Mouse (Mus musculus) CD4-positive, CD25-positive, alpha-beta regulatory T cell, adult 4 months (primary cell): ENCODE data around the gene Ric1. TPM values are rescaled to one million over a fixed set of nuclear protein-coding genes. Genes with fewer than 3 reads are reported as not detected.
A peak's percentile ranks its signal among the peaks of the same experiment; 100 is the strongest.
"Not testable (repeated sequence)": the region's sequence is repeated elsewhere in the genome, so short reads cannot be mapped to it uniquely, and the experiment has no call there.

Source experiments
- ATAC-seq: one replicate; pipeline ENCODE4 v1.8.0; 2017
- polyA plus RNA-seq, 2 experiments: library from polyadenylated mRNA; unstranded; fragments of 100-300 nt; shearing (Covaris generic); gene quantifications; one replicate each; pipeline ENCODE4 v1.2.1; 2017

Gene Ric1
- polyA plus RNA-seq, 2 experiments from 2014 or later = 6.3 to 12.6 TPM

DNA sequence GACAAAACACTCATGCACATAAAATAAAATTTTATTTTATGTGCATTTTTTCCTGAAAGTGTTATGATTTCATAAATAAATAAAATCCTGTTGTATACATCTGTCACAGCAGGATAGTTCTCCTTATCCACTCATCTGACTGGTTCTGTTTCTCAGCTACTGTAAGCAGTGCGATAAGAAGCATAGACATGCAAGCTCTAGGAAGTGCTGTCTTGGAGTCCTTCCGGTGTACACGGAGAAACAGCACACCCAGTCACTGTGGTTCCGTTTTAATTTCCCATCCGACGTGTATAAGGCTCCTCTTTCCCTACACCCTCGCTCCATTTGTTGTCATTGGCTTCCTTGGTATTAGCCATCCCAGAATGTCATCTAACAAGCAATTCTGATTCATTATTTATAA is 24.2 kb upstream of the Ric1 start:
- ATAC-seq = no peak

GRCm38 (mm10) chr19:29498842-29499456 is 23.1 kb upstream of the Ric1 start:
- ATAC-seq = no peak

DNA sequence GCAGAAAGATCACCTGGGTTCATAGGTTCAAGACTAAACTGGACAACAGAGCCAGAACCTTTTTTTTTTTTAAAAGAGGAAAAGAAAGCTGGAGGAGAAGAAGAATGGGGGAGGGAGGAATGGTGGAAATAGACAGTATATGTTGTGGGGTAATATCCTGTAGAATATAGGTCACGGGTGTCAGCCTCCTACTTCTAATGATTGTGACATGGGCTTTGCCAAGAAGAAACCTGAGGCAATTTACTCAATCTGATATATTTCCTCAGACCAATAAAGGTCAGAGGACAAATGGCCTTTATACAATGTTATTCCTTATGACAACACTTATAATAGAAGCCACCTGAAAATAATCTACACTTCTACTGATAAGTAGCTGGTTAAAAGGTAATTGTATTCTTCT is 21.7 kb upstream of the Ric1 start:
- no peak for ATAC-seq

DNA sequence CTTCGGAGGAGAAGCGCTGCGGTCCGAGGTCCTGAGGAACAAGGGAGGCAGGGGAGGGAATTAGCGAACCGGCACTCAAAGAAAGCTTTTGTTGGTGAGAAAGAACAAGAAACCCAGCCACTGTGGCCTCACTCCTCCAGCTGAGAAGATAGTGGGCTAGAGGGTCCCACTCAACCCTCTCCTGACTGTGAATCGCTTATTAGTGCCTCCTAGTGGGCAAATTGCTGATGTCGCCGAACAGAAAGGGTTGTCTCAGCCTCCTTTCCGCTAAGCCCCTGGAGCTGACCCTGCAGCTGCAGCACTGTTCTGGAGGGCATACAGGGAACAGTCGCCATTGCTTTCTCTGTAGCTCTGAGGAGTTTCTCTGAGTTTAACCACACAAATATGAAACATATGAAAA is 21.0 kb upstream of the Ric1 start:
- ATAC-seq = peak; percentile 76

- ATAC-seq = peak; percentile 88
Observed at GRCm38 (mm10) chr19:29501507-29501906, 20.6 kb upstream of the Ric1 start.

DNA sequence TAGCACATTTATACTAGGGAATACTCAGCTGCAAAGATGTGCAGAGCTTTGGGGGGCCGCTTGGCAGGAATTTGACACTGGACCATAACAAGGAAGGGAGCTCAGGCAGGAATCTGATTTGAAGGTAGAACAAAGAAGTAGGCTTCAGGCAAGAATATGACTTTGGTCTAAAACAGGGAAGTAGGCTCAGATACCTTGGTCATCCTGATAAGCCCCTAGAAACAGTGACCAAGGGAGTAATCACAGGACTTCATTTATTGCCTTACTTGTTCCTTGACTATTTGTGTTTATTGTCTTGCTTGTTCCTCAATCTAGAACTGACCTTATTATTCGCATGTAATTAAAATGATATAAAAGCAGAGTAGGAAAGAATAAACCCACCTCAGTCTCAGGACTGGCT is 18.0 kb upstream of the Ric1 start:
- ATAC-seq = no peak

DNA sequence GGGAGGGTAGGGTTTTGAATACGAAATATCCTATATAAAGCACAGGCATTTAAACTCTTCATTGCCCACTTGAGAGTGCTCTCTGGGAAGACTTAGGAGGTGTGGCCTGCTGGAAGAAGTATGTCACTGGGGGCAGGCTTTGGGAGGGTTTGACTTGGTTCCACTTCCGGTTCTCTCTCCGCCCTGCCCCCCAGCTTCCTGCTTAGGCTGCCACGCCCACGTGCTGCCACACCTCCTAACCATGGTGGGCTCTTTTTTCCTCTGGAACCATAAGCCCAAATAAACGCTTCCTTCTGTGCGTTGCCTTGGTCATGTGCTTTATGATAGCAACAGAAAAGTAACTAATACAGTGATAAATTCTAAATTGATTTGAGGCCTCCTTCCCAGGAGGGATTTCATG is 16.5 kb upstream of the Ric1 start:
- no peak for ATAC-seq

DNA sequence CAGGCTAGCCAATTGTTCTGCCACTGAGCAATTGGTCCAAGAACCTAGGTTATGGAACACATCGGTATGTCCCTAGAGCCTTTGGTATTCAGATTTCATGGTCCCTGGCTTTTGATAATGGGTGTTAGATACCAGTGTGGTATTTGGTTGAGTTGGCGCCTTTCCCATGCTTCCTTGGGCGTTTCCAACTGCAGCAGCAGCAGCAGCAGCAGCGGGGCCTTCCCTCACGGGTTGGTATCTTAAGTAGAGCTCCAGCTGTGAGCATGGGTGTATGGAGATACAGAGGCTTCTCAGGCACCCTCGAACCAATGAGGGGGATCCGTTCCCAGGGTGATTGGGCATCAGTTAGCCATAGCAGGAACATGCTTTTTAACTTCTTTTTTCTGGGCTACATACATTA is 13.9 kb upstream of the Ric1 start:
- no peak for ATAC-seq

- no peak for ATAC-seq
Observed at GRCm38 (mm10) chr19:29509857-29510256, 12.2 kb upstream of the Ric1 start.

- ATAC-seq = no peak
Observed at GRCm38 (mm10) chr19:29511826-29512225, 10.3 kb upstream of the Ric1 start.

GRCm38 (mm10) chr19:29513111-29513766 is 8.8 kb upstream of the Ric1 start:
- no peak for ATAC-seq

- no peak for ATAC-seq
Observed at GRCm38 (mm10) chr19:29514130-29514529, 8.0 kb upstream of the Ric1 start.

GRCm38 (mm10) chr19:29515386-29515785 is 6.7 kb upstream of the Ric1 start:
- ATAC-seq = no peak

- no peak for ATAC-seq
Observed at GRCm38 (mm10) chr19:29515991-29516390, 6.1 kb upstream of the Ric1 start.

GRCm38 (mm10) chr19:29518409-29518808 is 3.7 kb upstream of the Ric1 start:
- no peak for ATAC-seq

GRCm38 (mm10) chr19:29518922-29519321 is 3.2 kb upstream of the Ric1 start:
- no peak for ATAC-seq

DNA sequence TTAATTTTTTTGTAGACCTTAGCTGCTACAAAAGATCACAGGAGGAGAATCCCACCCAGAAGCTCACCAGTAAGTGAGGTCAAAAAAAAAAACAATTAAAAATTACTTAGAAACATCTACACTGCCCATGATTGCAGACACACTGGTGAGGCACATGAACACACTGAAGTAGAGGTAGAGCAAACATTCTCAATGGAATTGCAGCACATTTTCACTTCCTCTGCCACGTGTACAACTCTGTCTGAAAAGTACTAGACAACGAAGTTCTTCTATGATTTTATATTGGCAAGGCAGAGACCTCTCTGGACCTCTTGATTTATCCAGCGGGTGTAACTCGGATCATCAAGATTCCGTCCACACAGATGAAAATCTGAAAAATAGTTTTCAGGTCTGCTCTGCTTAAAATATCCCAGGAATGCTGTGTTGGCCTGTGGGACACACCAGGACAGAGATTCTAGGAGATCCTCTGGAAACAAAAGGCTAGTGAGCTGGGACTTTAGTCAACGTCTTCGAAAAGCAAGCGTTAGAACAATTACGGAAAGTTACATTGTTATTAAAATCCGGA is 1.0 kb upstream of the Ric1 start:
- ATAC-seq = no peak

DNA sequence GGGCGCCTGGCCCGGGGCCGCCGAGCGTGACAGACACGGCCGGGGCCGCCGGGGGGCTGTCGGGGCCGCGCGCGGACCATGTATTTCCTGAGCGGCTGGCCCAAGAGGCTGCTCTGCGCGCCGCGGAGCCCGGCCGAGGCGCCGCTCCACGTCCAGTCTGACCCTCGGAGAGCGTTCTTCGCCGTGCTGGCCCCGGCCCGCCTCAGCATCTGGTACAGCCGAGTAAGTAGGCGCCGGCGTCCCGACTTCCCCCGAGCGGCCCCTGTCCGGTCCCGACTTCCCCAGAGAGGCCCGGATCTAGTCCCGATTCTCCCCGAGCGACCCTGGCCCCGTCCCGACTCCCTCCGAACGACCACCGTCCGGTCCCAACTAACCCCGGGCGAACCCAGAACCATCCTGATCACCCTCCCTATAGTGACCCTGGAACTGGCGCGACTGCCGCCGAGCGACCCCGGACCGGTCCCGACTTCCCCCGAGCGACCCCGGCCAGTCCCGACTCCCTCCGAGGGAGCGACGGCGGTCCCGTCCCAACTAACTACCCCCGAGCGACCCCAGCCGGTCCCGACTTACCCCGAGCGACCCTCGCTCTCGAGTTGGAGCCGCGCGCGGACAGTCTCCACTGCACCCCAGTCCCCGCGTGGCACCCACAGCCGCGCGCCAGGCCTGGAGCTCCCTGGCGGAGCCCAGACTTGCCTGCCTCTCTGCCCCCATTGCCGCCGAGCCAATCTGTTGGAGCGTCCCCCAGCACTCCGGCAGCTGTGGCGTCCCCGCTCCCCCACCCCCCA is 555 bp downstream of the Ric1 start:
- ATAC-seq = peak; percentile 33

DNA sequence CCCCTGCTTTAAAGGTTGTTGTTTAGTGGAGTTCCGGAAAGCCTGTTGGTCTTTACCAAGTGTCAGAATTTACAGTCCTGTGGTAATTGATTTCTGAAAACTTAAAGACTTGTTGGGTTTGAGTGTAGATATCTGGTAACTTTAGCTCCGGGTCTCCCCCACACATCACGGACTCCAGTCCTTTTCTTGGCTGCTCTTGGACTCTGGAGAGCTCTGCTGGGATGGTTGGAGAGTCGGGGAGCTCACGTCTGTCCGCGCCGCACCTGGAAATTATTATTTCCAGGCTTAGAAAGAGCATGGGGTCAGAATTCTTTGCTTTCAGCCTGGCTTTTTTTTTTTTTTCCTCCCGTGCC is 1.1 kb downstream of the Ric1 start:
- no peak for ATAC-seq

GRCm38 (mm10) chr19:29523701-29524100 is 1.6 kb downstream of the Ric1 start:
- peak; percentile 42 for ATAC-seq

- ATAC-seq = no peak
Observed at GRCm38 (mm10) chr19:29524614-29525013, 2.5 kb downstream of the Ric1 start.

- not testable (repeated sequence) for ATAC-seq
Observed at GRCm38 (mm10) chr19:29525588-29525987, 3.5 kb downstream of the Ric1 start.

GRCm38 (mm10) chr19:29526837-29527236 is 4.8 kb downstream of the Ric1 start:
- ATAC-seq = no peak

DNA sequence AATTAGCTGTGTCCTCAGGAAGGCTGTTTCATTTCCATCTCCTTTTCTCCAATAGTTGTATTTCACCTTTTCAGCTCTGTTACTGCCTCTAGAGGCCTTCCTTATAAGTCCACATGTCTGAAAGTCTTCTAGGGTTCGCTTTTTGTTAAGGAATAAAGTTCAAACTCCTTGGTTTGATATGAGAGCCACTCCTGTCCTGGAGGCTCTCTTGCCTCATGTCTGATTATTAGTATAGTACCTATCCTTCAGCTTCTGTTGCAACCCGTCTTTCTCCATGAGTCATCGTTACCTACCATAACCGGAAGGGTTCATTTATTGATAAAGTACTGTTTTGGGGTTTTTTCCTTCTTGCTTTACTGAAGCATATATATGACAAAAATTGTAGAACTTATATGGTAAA is 5.2 kb downstream of the Ric1 start:
- ATAC-seq = no peak
